Mouse (Mus musculus) lung, postnatal 25 days (tissue): ENCODE measurements at regions not wholly inside any gene's neighbourhood (a gene's known extent, or its start where the extent isn't known, plus 50 kb on each side); places are given as distances from the start of the nearest gene placed in this dataset.
A peak's percentile ranks its signal among the peaks of the same experiment; 100 is the strongest.
"Not testable (repeated sequence)": the region's sequence is repeated elsewhere in the genome, so short reads cannot be mapped to it uniquely, and the experiment has no call there.

Experiments
- DNase-seq: peaks from one replicate; pipeline ENCODE4 v3.0.0; 2022; ENCODE audit warnings: low spot score

- peak; percentile 10 for DNase-seq
Observed at GRCm38 (mm10) chr6:81817050-81817827, 106.2 kb upstream of the Gcfc2 start.

DNA sequence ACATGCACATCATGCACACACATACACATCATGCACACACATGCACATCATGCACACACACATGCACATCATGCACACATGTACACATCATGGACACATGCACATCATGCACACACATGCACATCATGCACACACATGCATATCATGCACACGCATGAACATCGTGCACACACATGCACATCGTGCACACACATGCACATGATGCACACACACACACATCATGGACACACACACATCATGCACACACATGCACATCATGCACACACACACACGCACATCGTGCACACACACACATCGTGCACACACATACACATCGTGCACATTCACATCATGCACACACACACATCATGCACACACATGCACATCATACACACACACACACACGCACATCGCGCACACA is 104.9 kb upstream of the Gcfc2 start:
- DNase-seq, result no peak

- DNase-seq, result no peak
Observed at GRCm38 (mm10) chr6:81820078-81820477, 103.4 kb upstream of the Gcfc2 start.

- no peak for DNase-seq
Observed at GRCm38 (mm10) chr6:81839474-81840153, 83.9 kb upstream of the Gcfc2 start.

DNA sequence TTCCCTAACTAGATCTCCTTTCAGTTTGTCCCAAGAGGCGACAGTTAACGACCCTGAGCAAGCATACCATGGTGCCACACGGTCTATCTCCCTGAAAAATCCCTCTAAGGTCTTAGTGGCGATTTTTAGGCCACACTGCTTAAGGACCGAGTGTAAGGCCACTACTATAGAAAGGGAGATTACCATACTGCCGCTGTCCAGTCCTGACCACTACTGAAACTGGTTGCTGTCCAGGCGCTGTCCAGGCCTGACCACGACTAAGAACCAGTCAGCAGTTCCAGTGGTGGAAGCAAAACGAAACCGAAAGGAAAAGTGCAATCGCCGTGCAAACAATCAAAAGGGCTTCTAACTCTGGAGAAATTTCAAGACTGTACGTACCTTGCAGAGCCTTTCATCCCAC is 55.3 kb upstream of the Gcfc2 start:
- DNase-seq, result not testable (repeated sequence)
